Mouse (Mus musculus) cerebellum, adult 9-11 months (tissue): Measurements from ENCODE around the gene Gm11214.
A peak's percentile ranks its signal among the peaks of the same experiment; 100 is the strongest.

Source experiments
- DNase-seq: peaks from one replicate; pipeline ENCODE4 v3.0.0; 2022

The Gm11214 gene

DNA sequence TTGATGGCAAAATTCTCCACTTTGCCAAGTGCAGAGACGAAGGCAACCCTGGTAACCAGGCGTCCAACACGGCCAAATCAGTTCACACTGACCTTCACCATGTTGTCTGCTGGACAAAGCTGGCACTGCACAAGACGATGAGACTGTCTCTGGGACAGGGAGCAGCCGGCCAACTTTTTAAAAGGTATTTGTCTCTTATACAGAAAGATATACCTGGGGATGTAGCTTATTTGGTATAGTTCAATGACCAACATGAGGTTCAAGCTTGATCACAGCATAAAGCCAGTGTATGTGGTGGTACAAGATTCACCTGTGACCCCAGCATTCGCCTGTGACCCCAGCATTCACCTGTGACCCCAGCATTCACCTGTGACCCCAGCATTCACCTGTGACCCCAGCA lies at the start of gene Gm11214:
Gene Gm11214, minus strand, starts transcription at position 101 of the 400 bp plus-strand sequence.
- no peak for DNase-seq

DNA sequence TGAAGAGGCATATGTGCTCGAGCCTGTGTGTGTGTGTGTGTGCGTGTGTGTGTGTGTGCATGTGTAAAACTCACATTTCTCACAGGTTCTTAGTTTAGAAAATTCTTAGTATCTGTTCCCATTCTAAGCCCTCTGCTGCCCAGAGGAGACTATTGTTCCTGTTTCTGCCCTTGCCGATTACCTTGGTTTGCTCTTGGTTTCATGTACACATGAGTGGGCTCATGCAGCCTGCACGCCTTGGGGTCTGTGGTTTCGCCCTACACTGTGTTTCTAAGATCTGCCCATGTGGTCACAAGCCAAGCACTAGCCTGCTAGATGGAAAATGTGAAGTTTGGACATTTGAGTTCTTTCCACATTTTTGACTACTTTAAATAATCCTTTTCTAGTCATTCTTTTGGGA lies 48.7 kb upstream of the Gm11214 start:
- no peak for DNase-seq

DNA sequence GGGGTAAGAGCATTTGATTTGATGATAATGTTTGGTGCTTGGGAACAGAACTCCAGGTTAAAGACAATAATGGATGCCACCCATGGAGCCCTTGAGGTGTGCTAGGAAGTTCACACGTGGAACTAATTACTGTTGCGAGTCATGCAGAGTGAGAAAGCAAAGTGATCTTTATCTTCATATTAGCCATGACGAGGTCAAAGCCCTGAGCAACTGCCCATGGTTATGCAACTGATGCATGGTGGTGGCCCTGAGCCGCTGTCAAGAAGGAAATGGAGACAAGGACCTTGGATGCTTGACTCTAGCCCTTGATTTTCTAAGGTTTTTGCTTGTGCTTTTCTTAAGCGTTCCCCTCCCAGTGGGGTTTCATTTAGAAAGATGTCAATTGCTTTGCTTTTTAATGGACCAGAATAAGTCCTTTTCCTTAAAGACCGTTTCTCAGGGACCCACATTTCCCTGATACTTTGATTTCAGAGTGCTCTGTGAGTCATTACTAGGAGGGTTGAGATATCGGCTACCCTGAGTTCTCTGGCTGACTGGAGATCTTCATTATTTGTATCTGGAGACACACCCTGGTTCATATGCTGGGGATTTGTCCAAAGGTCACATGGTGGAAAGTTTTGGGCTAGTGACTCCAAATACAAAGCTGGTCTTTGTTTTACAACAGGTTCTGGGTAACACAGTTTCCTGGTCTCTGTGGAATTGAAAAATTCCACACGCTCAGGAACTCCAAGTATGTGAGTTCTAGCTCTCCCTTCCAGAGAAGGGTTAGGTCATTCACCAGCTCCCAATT lies 47.4 kb upstream of the Gm11214 start:
- no peak for DNase-seq

DNA sequence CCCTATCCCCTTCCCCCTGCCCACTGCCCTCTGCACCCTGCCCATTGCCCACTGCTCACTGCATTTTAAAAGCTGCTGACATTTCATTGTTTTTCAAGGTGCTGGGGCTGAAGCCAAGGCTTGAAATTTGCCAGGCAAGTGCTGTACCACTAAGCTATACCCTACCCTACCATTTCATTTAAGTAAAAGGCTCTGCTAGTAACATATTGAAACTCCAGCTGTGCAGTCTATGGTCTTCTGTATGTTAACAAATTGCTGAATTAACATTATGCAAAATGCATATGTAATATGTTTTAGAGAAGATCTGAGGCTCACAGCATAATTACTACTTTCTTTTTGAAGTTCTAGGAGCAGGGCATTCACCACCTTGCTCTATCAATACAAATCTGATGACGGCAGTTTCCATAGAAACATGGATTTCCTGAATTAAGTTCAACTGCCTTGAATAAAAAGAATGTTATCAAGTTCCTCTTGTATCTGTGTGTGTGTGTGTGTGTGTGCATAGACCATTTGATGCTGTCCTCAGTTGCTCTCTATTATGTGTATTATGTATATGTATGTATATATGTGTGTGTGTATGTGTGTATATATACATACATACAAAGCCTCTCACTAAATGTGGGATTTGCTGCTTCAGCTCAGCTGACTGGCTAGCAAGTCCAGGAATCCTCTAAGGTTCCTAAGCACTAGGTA lies 43.2 kb upstream of the Gm11214 start:
- no peak for DNase-seq

DNA sequence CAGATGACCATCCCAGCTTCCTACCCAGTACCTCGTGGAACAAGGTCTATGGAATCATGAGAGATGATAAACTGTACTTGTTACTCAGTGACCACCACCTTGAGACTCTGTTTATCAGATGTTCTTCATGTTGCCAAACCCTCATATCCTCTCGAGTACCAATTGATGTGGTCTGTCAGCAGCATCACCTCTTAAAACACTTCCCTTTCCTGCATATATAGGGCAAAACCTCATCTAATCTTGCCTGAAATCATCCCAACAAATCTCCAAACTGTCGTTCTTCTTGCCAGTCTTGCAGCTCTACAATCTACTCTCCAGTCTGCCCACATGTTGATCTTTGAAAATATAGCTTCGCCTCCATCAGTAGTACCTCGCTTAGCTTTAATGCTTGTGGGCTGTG lies 41.1 kb upstream of the Gm11214 start:
- DNase-seq = no peak

GRCm38 (mm10) chr4:63703686-63704085 lies 40.5 kb upstream of the Gm11214 start:
- no peak for DNase-seq

GRCm38 (mm10) chr4:63702006-63702704 lies 39.0 kb upstream of the Gm11214 start:
- DNase-seq = no peak

DNA sequence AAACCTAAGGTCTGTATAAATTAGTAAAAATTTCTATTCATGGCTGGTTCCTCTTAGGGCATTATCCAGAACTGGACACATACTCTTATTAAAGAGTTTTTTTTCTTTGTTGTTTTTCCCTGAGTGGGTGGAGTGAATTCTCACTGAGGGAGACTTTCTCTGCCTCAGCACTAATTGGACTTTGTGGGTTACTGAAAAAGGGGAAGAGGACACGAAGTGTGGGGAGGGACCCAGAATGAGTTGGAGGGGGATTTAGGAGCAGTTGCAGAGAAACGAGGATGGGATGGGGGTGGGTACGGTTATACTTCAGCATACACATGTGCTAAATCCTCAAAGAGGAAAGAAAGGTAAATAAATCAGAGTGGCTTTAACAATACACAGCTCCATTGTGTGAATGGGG lies 36.6 kb upstream of the Gm11214 start:
- no peak for DNase-seq

DNA sequence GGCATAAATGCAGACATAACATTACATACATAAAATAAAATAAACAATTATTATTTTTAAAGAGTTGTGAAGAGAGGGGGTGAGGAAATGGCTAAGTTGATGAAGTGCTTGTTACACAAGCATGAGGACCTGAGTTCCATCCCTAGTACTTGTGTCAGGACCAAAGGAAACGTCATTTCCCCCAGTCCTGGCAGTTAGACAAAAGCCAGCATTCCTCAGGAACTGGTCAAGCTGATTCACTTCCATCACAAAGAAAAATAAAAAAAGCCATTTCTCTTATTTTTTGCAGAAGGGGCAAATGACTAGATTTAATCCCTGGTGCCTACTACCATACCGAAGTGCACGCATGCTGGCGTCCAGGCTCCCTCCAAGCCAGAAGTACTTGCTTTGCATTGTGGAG lies 33.7 kb upstream of the Gm11214 start:
- DNase-seq = no peak

DNA sequence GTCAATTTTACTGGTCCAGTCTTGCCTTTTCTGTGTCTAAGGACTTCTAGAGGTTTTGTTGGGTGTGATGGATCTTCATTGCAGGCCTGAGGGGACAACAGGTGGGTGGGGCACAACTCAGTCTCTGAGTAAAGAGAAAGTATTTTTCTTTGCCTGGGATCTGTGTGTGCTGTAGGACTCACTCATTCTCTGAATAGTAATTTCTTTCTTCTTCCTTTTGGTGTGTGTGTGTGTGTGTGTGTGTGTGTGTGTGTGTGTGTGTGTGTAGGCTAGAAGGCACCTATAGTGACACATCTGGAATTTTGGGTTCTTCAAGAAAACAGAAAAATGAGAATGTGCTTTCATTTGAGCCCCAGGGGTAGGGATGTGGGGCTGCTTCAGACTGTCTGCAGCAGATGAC lies 29.2 kb upstream of the Gm11214 start:
- no peak for DNase-seq

DNA sequence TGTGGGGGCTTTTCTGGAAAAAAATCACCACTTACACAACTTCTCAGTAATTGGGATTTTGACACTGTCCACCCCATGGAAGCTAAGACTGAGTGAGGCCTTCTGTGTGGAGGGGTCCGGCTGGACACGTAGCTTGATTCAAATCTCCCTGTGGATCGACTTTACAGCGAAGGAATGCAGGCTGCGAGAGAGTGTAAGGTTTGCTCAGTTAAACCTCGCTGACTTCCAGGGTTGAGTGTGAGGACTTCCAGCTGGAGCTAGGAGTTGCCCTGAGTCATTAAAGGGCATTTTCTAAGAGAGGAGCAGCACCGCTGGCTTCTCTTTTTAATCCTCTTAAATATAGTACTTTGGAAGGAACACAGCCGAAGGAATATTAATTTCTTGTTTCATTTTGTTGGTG lies 24.2 kb upstream of the Gm11214 start:
- DNase-seq = no peak

GRCm38 (mm10) chr4:63686157-63686556 lies 23.0 kb upstream of the Gm11214 start:
- peak; percentile 8 for DNase-seq

DNA sequence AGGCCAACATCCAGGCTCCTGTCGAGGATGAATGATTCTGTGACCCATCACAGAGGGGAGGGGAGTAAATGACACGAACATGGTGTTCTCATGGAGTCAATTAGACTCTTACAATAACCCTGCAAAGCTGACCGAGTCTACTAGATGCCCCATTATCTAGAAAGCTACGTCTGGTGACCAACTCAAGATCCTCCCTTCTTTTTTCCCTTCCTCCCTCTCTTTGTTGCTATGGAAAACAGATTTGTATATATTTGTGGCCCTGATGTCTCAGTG lies 22.0 kb upstream of the Gm11214 start:
- no peak for DNase-seq

DNA sequence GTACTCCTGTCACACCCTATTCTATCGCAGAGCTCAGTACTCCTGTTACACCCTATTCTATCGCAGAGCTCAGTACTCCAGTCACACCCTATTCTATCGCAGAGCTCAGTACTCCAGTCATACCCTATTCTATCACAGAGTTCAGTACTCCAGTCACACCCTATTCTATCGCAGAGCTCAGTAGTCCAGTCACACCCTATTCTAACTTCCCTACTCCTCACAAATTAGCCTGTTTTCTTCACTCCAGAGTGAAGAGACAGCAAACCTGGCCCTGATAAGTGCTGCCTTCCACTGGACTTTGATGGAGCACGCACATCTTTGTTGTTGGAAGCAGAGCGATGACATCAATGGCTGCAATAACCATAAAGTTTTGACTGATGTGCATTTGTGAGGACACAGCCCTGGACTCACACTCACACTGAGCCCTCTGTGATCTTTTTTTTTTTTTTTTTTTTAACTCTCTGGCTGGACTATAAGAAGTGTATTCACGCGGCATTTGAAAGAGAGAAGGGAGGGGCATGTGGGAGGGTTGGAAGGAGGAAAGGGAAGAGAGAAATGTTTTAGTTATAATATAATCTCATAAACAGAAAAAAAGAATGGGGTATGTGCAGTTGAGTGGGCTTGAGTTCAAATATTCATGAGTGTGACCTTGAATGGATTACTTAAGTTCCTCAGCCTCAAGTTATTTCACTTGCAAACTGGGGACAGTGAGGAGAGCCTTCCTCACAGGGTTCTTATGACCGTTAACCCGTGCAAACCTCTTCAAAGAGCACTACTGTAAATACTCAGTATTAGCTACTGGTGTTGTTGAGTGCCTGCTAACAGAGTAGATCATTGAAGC lies 21.5 kb upstream of the Gm11214 start:
- DNase-seq = no peak

GRCm38 (mm10) chr4:63683716-63684115 lies 20.5 kb upstream of the Gm11214 start:
- DNase-seq = no peak

DNA sequence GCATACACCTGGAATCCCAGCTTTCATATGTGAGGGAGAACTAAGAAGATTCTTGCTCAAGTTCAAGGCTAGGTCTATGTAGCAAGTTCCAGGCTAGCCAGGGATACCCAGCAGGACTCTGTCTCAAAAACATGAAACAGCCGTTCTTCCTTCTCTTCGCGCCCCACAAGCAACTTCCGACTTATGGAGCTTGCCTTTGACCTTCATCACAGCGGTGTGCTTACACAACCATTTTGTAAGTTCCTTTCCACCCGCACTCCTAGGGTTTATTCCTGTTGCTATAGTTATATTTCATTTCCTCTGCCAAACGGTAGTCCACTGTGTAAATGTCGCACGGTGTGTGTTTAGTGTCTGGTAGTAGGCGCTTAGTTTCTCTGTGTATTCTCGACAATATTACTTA lies 19.9 kb upstream of the Gm11214 start:
- no peak for DNase-seq

GRCm38 (mm10) chr4:63682441-63682840 lies 19.3 kb upstream of the Gm11214 start:
- DNase-seq = no peak

DNA sequence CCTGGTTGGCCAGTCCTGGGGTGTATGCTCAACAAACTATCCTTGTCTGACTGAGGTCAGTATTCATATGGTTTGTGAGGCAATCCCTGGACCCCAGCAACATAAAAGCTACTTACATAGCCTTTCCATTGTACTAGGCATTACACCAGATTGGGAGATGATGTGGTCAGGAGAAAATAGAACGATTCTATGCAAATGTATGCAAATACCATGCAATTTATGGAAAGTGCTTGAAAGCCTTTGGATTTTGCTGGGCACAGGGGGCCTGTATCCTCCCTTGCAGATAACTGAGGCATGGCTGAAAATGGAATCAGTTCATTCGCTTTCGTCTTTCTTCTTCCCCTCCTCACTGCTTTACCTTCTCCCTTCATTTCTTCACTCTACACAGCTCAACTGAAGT lies 18.4 kb upstream of the Gm11214 start:
- DNase-seq = no peak

DNA sequence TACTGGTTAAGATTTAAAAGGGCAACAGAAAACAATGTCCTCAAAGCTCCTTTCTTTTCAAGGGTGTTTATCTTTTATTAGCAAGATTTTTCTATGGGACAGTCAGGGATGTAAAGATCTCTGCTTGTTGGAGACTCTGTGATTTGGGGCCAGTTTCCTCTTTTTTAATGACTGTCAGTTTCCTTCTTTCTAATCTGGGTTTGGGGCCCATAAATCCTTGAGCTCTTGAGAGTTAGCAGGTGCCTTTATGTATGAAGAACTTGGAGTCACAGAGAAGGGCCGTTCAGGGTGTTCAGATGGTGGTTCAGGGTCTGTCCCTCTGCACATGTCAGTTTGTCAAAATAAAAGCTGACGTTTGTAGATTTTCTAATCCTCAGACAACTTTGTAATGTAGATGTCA lies 11.9 kb upstream of the Gm11214 start:
- no peak for DNase-seq

DNA sequence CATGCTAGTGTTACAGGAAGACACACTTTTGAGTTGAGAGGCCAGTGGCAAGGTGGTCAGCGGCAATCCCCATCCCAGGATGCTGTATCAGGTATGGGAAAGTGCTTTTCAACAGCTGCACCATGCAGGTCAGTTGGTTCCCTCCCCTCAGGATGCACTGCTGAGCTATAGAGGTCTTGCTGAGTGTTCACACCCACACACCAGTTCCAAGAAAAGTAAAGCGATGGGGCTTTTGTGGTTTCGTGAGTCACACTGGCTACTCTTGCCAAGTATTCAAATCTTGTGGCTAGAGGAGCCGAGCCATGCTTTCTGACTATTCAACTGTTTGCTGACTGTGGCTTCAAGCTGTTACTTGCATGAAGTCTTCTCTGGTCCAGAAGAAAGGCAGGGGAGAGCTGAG lies 5.1 kb upstream of the Gm11214 start:
- DNase-seq = no peak

DNA sequence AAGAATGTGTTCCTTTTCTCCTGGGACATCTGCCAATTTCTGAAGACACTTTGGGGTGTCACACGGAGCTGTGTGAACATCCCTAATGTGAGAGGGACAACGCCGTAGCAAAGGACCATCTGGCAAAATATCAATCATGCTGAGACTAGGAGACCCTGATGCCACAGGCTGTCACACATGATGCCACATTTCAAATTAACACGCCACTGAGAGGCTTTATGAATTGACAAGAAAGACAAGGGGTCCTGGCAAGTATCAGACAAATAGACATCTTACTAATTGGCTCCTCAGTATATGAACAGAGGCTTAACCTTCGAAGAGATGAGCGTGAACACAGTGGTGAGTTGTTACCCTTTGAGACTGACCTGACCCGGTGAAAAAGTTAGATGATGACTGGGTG lies 2.6 kb upstream of the Gm11214 start:
- no peak for DNase-seq

DNA sequence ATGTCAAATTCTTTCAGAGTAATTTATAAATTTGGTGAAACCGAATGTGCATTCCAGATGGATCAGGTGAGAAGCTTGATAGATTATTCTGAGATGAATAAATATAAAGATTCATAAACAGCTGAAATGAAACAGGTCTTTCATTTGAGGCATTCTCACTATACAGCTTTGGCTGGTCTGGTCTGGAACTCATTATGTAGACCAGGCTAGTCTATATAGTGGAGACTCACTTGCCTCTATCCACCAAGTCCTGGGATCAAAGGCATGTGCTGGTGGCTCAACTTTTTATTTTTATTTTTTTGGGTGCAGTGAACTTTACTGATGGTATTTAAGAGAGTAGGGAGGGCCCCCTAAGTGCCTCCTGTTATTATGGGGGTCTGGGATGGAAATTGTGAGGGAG lies 1.3 kb downstream of the Gm11214 start:
- DNase-seq = no peak

DNA sequence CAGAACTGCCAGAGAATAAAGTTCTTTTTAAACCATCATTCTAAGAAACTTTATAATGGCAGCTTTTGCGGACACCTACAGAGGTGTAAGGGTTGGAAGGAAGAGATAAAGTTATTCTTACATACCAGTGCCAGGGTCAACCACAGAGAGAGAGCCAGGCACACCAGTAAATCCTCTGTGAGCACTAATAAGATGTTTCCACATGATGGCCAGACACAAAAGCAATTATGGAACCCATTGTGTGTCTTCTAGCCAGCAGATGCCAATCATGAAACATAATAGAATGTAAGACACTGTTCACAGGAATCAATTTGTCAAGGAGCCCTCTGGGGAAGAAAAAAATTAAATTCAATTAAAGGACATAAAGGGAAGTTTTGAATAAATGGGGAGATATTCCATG lies 1.8 kb downstream of the Gm11214 start:
- no peak for DNase-seq
